Mouse (Mus musculus) layer of hippocampus, adult 8-10 months (tissue): Measurements from ENCODE around the gene Gm47289. TPM values are rescaled to one million over a fixed set of nuclear protein-coding genes. Genes with fewer than 3 reads are reported as not detected.

ENCODE experiments used
- DNase-seq, 2 experiments: peaks; one replicate each; pipeline ENCODE4 v3.0.0; 2022; ENCODE audit warnings: low spot score in 2 of 2
- total RNA-seq, 4 experiments: library from RNA; stranded (reverse); gene quantifications; 2 replicates each; pipeline ENCODE4 v1.2.4; 2022

Gene Gm47289
- total RNA-seq = not detected

GRCm38 (mm10) chr9:119158861-119159260, at the start of gene Gm47289:
Gm47289 (plus strand) TSS chr9:119159161.
- DNase-seq = no peak

- DNase-seq = no peak
Observed at GRCm38 (mm10) chr9:119109685-119110353, 49.1 kb upstream of the Gm47289 start.

- DNase-seq = no peak
Observed at GRCm38 (mm10) chr9:119110640-119111039, 48.3 kb upstream of the Gm47289 start.

- DNase-seq = no peak
Observed at GRCm38 (mm10) chr9:119114911-119115310, 44.0 kb upstream of the Gm47289 start.

GRCm38 (mm10) chr9:119119409-119120167, 39.4 kb upstream of the Gm47289 start:
- no peak for DNase-seq

- DNase-seq = no peak
Observed at GRCm38 (mm10) chr9:119120168-119120560, 38.8 kb upstream of the Gm47289 start.

GRCm38 (mm10) chr9:119122596-119123369, 36.2 kb upstream of the Gm47289 start:
- DNase-seq = no peak

GRCm38 (mm10) chr9:119128436-119129181, 30.4 kb upstream of the Gm47289 start:
- DNase-seq = no peak

GRCm38 (mm10) chr9:119130692-119131091, 28.3 kb upstream of the Gm47289 start:
- DNase-seq = no peak

GRCm38 (mm10) chr9:119138836-119139235, 20.1 kb upstream of the Gm47289 start:
- DNase-seq = no peak

- DNase-seq = no peak
Observed at GRCm38 (mm10) chr9:119142066-119142465, 16.9 kb upstream of the Gm47289 start.

GRCm38 (mm10) chr9:119143372-119143771, 15.6 kb upstream of the Gm47289 start:
- DNase-seq = no peak

GRCm38 (mm10) chr9:119144696-119145095, 14.3 kb upstream of the Gm47289 start:
- no peak for DNase-seq

GRCm38 (mm10) chr9:119145137-119145536, 13.8 kb upstream of the Gm47289 start:
- DNase-seq = no peak

- DNase-seq = no peak
Observed at GRCm38 (mm10) chr9:119145638-119146037, 13.3 kb upstream of the Gm47289 start.

GRCm38 (mm10) chr9:119146098-119146770, 12.7 kb upstream of the Gm47289 start:
- no peak for DNase-seq

- DNase-seq = no peak
Observed at GRCm38 (mm10) chr9:119149601-119150000, 9.4 kb upstream of the Gm47289 start.

GRCm38 (mm10) chr9:119151751-119152150, 7.2 kb upstream of the Gm47289 start:
- no peak for DNase-seq

- no peak for DNase-seq
Observed at GRCm38 (mm10) chr9:119155416-119155815, 3.5 kb upstream of the Gm47289 start.

- DNase-seq = no peak
Observed at GRCm38 (mm10) chr9:119155826-119156225, 3.1 kb upstream of the Gm47289 start.
